Mouse (Mus musculus) CD4-positive, CD25-positive, alpha-beta regulatory T cell, adult 4 months (primary cell): ENCODE results near the gene Tnk2. TPM values are rescaled to one million over a fixed set of nuclear protein-coding genes. Genes with fewer than 3 reads are reported as not detected.
"Not testable (repeated sequence)": the region's sequence is repeated elsewhere in the genome, so short reads cannot be mapped to it uniquely, and the experiment has no call there.

Experiments
- ATAC-seq: one replicate; pipeline ENCODE4 v1.8.0; 2017
- polyA plus RNA-seq, 2 experiments: library from polyadenylated mRNA; unstranded; fragments of 100-300 nt; shearing (Covaris generic); gene quantifications; one replicate each; pipeline ENCODE4 v1.2.1; 2017

The Tnk2 gene
- polyA plus RNA-seq, 2 experiments from 2014 or later = 4.8 to 8.9 TPM

GRCm38 (mm10) chr16:32636871-32637521 is 6.7 kb upstream of the Tnk2 start:
- ATAC-seq = no peak

DNA sequence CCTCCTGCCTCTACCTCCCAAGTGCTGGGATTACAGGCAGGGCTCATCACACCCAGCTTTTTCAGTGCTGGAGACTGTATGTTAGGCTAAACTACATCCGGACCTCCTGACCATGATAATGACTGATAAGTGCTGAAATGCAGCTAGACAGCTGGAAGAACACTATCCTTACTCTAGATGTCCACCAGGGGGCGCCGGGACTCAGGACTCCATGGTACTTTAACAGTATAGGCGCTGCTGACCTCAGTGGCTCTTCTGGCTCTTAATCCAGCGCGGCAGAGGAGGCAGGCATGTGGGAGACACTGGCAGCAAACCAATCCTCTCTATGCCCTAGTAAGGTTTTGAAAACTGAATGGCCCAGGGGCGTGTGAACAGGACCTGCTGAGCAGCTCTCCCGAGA is 5.2 kb upstream of the Tnk2 start:
- peak; percentile 91 for ATAC-seq

DNA sequence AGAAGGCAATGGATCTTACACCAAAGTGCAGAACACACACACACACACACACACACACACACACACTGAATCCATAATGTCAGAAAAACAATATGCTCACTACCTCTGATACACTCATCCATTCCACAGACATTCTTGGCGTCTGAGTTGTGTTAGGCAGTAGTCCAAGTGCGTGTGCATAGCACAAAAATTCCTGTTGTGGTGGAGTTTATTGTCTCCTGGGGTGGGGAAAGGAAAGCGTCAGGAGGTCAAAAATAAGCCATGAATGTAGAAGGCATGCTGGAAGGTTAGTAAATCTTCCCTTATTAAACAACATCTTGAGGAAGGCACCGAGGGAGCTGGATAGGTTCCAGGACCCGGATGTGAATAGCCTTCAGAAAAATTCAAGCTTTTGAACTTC is 3.6 kb upstream of the Tnk2 start:
- ATAC-seq = no peak

DNA sequence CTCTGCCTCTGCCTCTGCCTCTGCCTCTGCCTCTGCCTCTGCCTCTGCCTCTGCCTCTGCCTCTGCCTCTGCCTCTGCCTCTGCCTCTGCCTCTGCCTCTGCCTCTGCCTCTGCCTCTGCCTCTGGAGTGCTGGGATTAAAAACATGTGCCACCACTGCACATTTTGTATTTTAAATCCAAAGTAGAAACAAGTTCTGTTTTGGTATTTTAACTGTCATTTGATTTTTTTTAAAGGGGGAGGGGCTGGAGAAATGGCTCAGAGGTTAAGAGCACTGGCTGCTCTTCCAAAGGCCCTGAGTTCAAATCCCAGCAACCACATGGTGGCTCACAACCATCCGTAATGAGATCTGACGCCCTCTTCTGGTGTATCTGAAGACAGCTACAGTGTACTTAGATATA is 3.0 kb upstream of the Tnk2 start:
- not testable (repeated sequence) for ATAC-seq

DNA sequence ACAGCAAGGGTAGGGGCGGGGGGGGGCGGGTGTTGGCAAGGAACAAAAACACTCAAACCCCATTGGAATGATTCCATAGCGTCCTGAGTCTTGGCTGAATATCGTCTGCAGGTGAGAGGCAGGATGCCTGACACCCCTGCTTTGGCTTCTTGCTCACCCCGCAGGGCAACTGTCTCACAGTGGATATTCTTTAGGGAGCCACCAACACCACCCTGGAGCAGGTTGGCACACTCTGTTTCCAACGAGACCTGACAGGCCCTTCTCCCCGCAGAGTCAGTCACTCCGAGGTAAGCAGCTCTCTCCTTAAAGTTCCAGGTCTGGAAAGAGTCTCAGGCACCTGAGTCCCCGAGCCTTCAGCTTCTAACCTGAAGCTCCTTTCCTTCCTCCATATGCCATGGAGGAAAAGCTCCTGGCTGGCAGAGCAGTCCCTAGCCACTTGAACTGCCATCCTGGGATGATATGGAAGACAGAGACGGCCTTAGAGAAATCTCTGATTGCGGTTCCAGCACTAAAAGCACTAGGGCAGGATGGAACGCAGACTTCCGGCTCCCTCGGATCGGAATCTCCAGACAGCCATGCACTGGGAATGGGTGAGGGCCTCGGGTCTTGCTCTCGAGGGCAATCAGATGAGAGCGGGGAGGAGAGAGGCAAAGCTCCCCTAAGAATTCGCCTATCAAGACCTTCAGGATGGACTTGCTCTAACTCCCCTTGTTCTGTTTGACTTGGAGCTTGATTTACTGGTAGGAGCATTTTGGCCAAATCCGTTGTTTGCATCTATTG is 2.0 kb upstream of the Tnk2 start:
- no peak for ATAC-seq

GRCm38 (mm10) chr16:32642280-32642679 is 1.4 kb upstream of the Tnk2 start:
- ATAC-seq = no peak

DNA sequence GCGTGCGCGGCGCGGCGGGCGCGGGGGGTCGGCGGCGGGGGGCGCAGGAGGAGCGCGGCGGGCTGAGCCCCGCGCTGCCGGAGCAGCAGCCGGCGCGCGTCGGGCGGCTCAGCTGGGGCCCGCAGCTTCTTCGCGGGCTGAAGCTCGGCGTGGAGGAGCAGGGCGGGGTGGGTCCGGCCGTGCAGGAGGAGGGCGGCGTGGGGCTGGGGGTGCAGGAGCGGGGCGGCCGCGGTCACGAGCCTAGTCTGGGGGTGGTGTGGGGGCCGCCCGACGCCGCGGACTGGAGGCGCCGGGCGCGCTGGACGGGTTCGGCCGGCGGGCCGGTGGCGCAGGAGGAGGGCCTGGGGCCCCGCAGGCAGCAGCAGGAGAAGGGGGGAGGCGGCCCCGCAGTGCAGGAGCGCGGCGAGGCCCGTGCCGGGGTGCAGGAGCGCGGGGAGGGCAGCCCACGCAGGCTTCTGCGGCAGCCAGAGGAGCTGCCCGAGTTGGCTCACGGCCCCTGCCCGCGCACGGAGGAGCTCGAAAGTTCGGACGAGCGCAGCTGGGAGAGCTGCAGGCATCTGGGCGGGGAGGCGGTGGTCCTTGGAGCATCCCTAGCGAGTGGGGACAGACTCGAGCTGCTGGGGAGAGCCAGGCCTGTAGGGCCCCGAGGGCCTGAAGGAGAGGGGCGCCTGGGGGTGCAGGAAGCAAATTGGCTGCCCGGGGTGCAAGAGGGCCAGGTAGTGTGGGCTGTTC is 561 bp downstream of the Tnk2 start:
- peak; percentile 33 for ATAC-seq

DNA sequence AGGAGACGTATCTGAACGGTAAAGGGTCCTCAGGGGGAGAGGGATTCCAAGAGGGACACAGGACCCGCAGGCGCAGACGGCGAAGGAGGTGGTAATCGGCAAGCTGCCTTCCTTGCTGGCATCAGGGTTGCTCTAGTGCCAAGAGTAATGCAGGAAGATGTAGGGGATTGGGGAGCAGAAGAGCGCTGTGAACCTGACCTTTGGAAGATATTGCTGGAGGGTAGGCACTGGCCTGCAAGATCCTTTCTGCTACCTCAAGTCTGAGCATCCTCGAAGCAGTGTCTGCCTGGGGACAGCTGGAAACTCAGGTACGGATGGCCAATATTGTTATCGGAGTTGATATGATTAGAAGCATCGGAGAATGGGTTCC is 1.1 kb downstream of the Tnk2 start:
- peak; percentile 2 for ATAC-seq

DNA sequence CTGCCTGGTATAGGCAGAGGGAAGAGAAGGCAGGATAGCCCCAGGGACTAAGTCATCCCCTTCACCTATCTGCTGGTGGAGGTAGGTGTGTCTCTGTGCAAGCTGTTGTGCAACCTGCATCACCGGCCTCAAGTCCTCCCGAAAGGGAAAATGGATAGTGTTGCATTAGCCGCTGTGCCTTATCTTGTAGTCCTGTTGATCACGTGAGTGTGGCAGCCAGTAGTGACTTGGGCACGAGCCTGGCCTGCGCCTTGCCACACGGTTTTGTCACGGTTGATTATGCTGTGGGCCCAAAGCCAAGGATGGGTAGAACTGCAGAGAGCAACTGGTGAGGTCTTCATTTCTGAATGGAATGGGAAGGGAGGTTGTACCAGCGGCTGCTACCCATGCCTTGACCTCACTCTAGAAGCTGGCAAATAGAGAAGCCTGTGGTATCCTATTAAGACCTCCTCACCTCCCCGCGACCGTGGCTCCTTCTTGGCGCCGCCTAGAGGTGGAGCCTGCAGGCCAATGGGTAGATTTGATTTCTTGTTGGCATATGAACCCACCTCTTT is 1.8 kb downstream of the Tnk2 start:
- peak; percentile 77 for ATAC-seq

DNA sequence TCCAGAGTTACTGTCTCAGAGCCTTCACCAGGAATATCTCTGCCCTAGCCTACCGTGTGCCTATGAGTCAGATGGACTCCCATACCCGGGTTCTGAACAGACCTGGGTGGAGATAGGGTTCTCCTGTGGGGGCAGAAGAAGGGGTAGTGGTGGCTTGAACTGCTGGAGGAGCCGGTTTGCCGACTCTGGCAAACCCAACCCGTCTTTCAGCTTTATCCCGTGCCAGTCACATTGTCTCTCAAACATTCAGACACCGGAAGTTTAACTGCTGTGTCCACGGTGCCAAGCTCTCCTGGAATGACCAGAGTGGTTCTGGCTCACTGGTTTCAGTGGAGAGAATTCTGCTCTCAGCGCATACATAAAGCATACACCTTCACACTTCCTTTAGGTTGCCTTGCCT is 2.3 kb downstream of the Tnk2 start:
- no peak for ATAC-seq

DNA sequence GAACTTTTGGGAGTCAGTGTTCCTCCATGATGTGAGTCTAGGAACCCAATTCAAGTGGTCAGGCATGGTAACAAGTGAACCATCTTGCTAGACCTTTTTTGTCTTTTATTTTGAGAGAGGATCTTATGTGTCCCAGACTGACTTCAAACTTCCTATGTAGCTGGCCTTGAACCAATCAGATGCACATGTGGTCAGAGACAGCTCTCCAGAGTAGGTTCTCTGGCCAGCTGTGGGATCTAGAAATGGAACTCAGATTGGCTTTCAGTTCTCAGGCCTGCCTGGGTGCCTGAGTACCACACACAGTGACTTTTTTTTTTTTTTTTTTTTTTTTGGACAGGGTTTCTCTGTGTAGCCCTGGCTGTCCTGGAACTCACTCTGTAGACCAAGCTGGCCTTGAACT is 4.0 kb downstream of the Tnk2 start:
- no peak for ATAC-seq

- ATAC-seq = no peak
Observed at GRCm38 (mm10) chr16:32650461-32650860, 6.8 kb downstream of the Tnk2 start.

DNA sequence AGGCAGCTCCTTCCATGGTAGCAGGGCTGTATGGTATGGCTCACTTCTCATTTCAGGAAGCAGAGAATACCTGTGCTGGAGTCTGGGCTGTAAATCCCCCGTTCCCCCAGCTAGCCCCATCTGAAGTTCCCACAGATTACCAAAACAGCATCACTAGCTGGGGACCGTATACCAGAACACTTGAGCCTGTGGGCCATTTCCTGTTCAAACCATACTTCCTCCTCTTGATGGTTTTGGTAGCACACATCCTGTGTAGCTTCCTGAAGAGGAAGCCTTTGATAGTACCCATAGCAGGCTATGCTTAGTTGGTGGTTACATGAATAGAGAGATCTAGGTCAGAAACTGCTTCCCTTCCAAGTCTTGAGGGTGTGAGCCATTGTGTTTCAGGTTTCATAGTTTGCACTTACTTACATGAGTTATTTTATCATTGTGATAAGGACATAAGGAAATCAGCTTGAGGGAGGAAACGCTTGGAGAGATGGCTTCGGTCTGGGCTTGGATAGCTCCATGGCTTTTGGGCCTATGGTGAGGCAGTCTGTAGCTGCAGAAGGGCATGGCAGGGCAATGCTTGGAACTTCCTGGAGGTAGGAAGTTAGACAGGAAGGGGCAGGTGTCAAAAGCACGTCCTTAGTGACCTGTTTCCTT is 7.4 kb downstream of the Tnk2 start:
- peak; percentile 99 for ATAC-seq

DNA sequence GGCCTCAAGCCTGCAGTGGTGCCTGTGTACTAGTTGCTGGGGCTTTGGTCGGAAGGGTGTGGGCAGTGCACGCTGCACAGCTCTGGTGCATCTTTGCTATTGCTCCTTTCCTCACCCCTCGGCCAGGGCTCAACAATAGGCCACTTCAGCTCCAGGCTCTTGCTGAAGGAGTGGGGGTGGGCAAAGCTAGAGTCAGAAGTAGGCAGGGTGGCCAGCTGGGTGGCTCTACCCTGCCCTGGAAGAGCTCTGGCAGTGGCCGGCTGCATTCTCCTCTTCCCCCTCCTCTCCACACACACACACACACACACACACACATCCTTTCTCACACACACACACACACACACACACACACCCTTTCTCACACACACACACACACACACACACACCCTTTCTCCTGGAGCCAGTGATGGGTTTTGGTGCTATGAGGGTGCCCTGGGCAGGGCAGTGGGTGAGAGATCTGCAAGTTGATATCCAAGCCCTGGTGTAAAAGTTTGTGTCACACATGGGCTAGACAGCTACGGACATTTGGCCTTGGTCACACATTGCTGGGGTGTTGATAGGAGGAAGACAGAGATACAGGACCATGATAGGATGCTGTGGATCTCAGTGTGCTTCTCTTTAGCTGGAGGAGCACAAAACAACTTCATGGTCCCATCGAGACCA is 10.5 kb downstream of the Tnk2 start:
- ATAC-seq = no peak

DNA sequence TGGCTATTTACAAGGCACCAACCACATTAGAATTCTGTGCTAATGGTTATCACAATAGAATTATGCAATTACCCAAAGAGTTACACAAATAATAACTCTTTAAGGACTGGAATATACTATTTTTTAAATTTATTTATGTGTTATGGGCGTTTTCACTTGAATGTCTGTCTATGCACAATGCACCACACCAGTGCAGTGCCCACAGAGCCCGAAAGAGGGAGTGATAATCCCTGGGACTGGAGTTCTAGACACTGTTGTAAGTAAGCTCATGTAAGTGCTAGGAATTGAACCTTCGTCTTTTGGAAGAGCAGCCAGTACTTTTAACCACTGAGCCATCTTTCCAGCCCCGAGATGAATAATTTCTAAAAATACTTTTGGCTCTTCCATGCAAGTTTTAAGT is 11.9 kb downstream of the Tnk2 start:
- ATAC-seq = no peak

DNA sequence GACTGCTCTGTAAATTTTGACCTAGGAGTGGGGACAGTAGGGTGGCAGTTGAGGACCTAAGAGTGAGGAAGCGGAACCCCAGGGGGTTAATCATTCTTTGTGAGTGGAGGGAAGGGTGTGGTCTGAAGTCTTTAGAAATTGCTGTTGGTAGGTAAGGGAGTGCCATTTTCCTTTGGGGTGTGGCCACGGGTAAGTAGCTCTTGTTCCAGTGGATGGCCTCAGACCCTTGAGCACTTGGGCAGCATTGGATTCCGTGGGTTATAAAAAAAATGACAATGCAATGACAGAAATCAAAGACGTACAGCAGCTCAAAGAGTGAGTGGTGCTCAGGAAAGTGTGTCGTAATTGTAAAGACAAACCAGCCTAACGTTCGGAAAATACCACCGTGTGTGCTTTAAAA is 12.6 kb downstream of the Tnk2 start:
- ATAC-seq = no peak

- ATAC-seq = no peak
Observed at GRCm38 (mm10) chr16:32656794-32657193, 13.1 kb downstream of the Tnk2 start.

DNA sequence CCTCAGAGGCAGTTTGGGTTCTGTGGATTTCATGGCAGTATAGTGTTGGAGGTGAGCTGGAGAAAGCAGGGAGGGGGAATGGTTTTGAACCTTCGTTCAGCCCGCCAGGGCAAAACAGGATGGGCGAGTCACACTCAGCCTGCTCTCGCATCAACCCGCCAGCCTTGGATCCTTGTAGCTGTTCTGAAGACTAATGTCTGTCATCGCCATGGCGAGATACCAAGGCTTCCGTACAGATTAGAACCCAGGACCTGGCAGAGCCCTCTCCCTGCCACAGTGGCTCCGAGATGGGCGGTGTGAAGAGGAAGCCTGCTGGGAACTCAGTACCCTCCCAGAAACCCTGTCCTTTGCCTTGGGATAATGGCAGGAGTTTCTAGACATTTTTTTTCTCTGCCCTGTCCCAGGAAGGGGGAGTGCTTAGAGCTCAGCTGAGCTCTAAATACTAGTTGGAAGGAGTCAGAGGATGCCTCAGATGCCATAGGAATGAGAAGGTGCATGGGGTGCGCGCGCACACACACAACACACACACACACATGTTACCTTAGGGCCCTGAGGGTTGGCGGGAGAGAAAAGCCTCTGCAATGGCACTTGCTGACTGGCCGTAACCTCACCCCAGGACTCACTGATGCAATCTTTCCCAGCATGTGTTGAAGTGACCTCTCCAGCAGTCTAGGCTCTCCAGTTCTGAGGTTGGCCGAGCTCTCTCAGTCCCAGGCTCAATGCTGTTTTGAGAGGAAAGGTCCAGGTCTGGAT is 14.0 kb downstream of the Tnk2 start:
- no peak for ATAC-seq

- ATAC-seq = peak; percentile 84
Observed at GRCm38 (mm10) chr16:32658743-32659171, 15.1 kb downstream of the Tnk2 start.

GRCm38 (mm10) chr16:32659385-32659784 is 15.7 kb downstream of the Tnk2 start:
- no peak for ATAC-seq

DNA sequence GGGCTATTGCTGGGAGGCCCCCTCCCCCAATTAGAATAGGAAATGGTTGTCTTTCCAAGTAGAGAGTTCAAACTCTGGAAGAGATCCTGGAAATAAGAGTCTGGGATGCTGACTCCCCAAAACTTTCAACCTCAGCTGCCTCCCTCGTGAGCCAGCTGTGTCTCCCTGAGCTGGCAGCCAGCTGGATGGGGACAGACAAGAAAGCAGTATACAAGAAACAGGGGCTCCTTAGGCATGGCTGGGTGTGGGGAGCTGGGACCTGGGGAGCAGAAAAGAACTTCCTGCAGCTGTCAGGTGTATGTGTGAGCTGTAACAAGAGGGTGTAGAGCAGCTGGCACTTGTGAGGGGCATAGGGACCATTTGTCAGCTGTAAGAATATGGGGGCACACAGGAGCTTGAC is 16.4 kb downstream of the Tnk2 start:
- no peak for ATAC-seq
